Mouse (Mus musculus) forebrain, embryonic 13.5 days (tissue): Measurements from ENCODE around the gene Rnf144b. TPM values are rescaled to one million over a fixed set of nuclear protein-coding genes. Genes with fewer than 3 reads are reported as not detected.

Source experiments
- ATAC-seq: fragments of 200-750 bp; cut with Nextera tagmentation; 2 replicates; pipeline ENCODE4 v1.8.0; 2017
- H3K27ac ChIP-seq: fragments of 300-500 bp; sonication (generic); 2 replicates; pipeline ENCODE4 v1.5.1; 2015; ENCODE audit warnings: inconsistent platforms, mild to moderate bottlenecking, moderate library complexity
- H3K27me3 ChIP-seq: fragments of 300-500 bp; sonication (generic); 2 replicates; pipeline ENCODE4 v1.6.1; 2015; ENCODE audit warnings: mild to moderate bottlenecking, inconsistent platforms
- H3K36me3 ChIP-seq: fragments of 300-500 bp; sonication (generic); 2 replicates; pipeline ENCODE4 v1.6.1; 2015; ENCODE audit warnings: mild to moderate bottlenecking, inconsistent platforms; ENCODE audit not compliant: poor library complexity, severe bottlenecking
- H3K4me1 ChIP-seq: fragments of 300-500 bp; sonication (generic); 2 replicates; pipeline ENCODE4 v1.6.1; 2015; ENCODE audit warnings: inconsistent platforms
- H3K4me2 ChIP-seq: fragments of 300-500 bp; sonication (generic); 2 replicates; pipeline ENCODE4 v1.6.1; 2015; ENCODE audit warnings: inconsistent platforms, mild to moderate bottlenecking, moderate library complexity
- H3K4me3 ChIP-seq: fragments of 300-500 bp; sonication (generic); 2 replicates; pipeline ENCODE4 v1.5.1; 2015; ENCODE audit warnings: mild to moderate bottlenecking, inconsistent platforms
- H3K9ac ChIP-seq: fragments of 300-500 bp; sonication (generic); 2 replicates; pipeline ENCODE4 v1.6.1; 2015; ENCODE audit warnings: mild to moderate bottlenecking, inconsistent platforms
- H3K9me3 ChIP-seq: fragments of 300-500 bp; sonication (generic); replicated peaks from 2 replicates; pipeline ENCODE4 v1.6.1; 2016; ENCODE audit warnings: inconsistent platforms
- WGBS: fragments of 180-500 bp; shearing (Covaris S2); methylation state at CpG from one replicate; pipeline ENCODE4 v1.1.7; 2015; 5-methylcytosine and 5-hydroxymethylcytosine counted together
- polyA plus RNA-seq: library from polyadenylated mRNA; unstranded; fragments of >200 nt; fragmentation: Nextera tagmentation; extraction: Ambion mirVana; gene quantifications from 2 replicates; pipeline ENCODE4 v1.2.1, GENCODE M21; 2015

Rnf144b gene
- polyA plus RNA-seq: 0.19 and 0.33 TPM in 2 replicates

DNA sequence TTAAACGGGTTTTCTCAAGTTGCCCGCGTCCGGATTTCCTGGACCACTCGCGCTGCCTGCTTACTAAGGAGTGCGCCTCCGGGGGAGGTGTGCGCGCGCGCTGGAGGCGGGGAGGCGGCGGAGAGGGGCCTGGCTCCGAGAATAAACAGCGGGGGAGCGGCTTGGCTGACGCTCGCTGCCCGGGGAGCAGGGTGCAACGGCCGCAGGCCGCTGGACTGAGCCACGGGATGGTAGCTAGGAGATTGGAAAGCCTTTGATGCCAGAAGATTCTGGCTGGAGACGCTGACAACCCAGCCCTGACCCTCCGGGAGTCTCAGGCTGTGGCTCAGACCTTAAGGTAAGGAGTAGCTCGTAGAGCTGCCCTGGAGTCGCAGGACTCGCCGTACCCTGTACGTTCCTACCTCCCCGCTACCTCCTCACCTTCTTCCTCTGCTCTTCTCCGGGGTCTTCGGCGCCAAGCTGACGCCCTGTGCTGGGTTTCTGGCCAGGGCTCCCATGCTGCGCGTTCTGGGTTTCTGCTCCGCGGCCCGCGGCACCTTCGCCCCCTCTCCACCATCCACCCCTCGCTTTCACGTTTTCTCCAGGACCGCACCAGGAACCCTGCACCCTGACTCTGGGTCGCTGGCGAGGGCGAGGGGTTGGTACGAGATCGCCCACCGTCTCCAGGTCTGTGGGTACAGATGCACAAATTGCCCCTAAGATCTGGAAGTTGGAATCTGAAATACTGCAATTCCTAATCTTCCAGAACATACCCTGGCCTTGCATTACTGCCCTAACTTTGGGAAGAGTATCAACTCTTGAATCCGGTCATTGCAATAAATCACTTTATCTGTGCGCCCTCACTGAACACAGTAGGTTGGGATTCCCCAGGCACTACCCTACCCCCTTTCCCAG lies at the start of gene Rnf144b:
TSS of gene Rnf144b (plus strand) at position 120 of the 894 bp plus-strand sequence.
- peak within 1 kb of the TSS; percentile 59 for H3K4me3 ChIP-seq

GRCm38 (mm10) chr13:47076156-47076555 lies 46.3 kb upstream of the Rnf144b start:
- H3K9ac ChIP-seq: no peak overlapping the region
- H3K4me2 ChIP-seq: no peak overlapping the region
- WGBS: 89% methylated on average over 5 of the region's 5 CpGs
- no peaks in the 10 kb centered on the region for H3K9me3 ChIP-seq
- H3K4me1 ChIP-seq: no peaks in the 10 kb centered on the region
- ATAC-seq: no peak
- H3K36me3 ChIP-seq: peaks cover 94% of the 10 kb centered on the region
- H3K4me3 ChIP-seq: no peak overlapping the region
- no peaks in the 10 kb centered on the region for H3K27me3 ChIP-seq
- no peak overlapping the region for H3K27ac ChIP-seq

More for the DNA sequence above, at the start of gene Rnf144b:
- no peak within 1 kb of the TSS for H3K27ac ChIP-seq
- WGBS: 3% methylated on average over 53 of the region's 55 CpGs
- peak within 1 kb of the TSS; percentile 99 for H3K4me2 ChIP-seq
- 0 out of 2 replicates have a peak, but pooled peaks have one; percentile 43 for ATAC-seq
- peaks cover 19% of the 10 kb centered on the region for H3K4me1 ChIP-seq
- H3K9me3 ChIP-seq: no peaks in the 10 kb centered on the region
- peaks cover 33% of the 10 kb centered on the region for H3K27me3 ChIP-seq
- peak within 1 kb of the TSS; percentile 69 for H3K9ac ChIP-seq
- H3K36me3 ChIP-seq: no peaks in the 10 kb centered on the region

- Histone ChIP-seq H3K27me3 (no peaks in the 10 kb centered on the region), H3K4me1 (no peaks in the 10 kb centered on the region), H3K9ac (no peak overlapping the region), H3K36me3 (peaks cover 97% of the 10 kb centered on the region), H3K4me2 (no peak overlapping the region), H3K4me3 (no peak overlapping the region), H3K27ac (no peak overlapping the region), H3K9me3 (no peaks in the 10 kb centered on the region)
- ATAC-seq: no peak
These were observed 45.1 kb upstream of the Rnf144b start for GRCm38 (mm10) chr13:47077367-47077766.

GRCm38 (mm10) chr13:47078799-47079198 lies 43.7 kb upstream of the Rnf144b start:
- WGBS: 77% methylated on average over 5 of the region's 5 CpGs
- peaks cover 94% of the 10 kb centered on the region for H3K36me3 ChIP-seq

DNA sequence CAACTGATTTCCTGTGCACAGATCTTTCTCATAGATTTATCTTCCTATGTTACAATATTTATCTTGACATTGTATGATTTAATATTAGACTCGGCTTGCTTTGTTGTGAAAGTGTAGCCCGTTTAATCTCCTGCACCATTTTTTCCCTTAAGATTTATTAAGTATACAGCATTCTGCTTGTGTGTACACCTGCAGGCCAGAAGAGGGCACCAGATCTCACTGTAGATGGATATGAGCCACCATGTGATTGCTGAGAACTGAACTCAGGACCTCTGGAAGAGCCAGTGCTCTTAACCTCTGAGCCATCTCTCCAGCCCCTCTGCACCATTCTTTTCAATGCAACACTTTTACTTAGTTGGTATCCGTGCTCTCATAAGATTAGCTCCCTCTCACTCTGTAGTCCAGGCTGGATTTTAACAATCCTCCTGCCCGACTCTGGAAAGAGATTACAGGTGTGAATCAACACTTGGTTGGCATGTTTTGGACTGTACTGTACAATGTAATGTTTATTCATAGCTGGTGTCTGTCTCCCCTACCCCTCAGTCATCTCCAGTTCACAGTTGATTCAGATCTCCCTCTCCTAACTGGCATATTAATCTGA lies 41.5 kb upstream of the Rnf144b start:
- no peak for ATAC-seq
- WGBS: 88% methylated on average over 4 of the region's 4 CpGs
- peaks cover 83% of the 10 kb centered on the region for H3K36me3 ChIP-seq

More at GRCm38 (mm10) chr13:47078799-47079198, 43.7 kb upstream of the Rnf144b start:
- no peaks in the 10 kb centered on the region for H3K9me3 ChIP-seq
- no peak overlapping the region for H3K4me3 ChIP-seq
- no peak overlapping the region for H3K9ac ChIP-seq
- H3K27ac ChIP-seq: no peak overlapping the region
- H3K4me2 ChIP-seq: no peak overlapping the region
- H3K4me1 ChIP-seq: no peaks in the 10 kb centered on the region
- ATAC-seq: no peak
- no peaks in the 10 kb centered on the region for H3K27me3 ChIP-seq

DNA sequence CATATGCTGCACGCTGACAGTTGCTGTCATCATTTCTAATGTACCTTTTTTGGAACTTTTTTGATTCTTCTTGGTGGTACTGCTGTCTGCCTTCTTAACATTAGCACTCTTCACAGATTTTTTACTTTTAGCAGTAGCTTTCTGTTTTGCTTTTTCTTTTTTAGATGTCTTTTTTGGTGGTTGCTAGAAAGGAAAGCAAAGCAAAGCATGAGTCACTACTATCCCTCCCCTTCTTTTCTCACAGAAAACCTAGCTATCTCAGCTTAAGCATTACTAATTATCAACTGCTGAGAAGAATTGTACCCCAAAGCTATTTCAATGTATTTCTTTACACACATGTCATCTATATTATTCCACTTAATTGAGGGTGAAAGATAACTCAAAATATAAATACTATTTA lies 34.0 kb upstream of the Rnf144b start:
- H3K4me3 ChIP-seq: no peak overlapping the region
- no peak overlapping the region for H3K27ac ChIP-seq
- H3K4me1 ChIP-seq: no peaks in the 10 kb centered on the region
- ATAC-seq: no peak
- no peaks in the 10 kb centered on the region for H3K27me3 ChIP-seq
- no peaks in the 10 kb centered on the region for H3K9me3 ChIP-seq
- no peak overlapping the region for H3K4me2 ChIP-seq
- no peak overlapping the region for H3K9ac ChIP-seq
- 97% methylated on average over 1 of the region's 1 CpGs for WGBS
- peaks cover 58% of the 10 kb centered on the region for H3K36me3 ChIP-seq

More for the DNA sequence above, 41.5 kb upstream of the Rnf144b start:
- no peaks in the 10 kb centered on the region for H3K4me1 ChIP-seq
- H3K27ac ChIP-seq: no peak overlapping the region
- H3K4me2 ChIP-seq: no peak overlapping the region
- no peak overlapping the region for H3K4me3 ChIP-seq
- H3K9ac ChIP-seq: no peak overlapping the region
- H3K9me3 ChIP-seq: no peaks in the 10 kb centered on the region
- H3K27me3 ChIP-seq: no peaks in the 10 kb centered on the region

DNA sequence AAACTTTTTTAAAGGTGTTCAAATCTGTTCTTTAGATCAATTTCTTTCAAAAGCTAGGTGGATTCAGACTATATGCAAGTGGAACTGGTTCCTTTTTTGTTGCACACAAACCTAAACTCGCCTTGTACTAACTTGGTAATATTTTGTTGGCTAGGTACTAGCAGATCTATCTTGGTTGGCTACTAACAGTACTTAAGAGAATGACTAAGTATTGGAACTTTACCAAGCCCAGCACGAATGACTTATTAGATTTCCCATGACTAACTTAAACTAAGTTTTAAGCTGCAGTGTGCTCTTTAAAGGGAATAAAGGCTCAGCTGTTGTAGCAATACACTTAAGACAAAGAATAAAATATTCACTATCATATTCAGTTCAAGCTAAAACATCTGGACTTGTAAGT lies 33.2 kb upstream of the Rnf144b start:
- H3K36me3 ChIP-seq: peaks cover 64% of the 10 kb centered on the region

DNA sequence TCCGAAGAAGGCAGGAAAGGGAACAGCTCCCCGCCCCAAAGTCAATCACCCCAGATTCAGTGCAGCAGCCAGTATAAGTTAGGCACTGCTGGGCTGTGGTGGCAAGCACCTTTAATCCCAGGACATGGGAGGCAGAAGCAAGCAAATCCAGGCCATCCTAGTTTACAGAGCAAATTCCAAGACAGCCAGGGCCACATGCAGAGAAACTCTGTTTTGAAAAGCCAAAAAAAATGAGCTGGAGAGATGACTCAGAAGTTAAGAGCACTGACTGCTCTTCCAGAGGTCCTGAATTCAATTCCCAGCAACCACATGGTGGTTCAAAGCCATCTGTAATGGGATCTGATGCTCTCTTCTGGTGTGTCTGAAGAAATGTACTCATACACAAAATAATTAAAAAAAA lies 28.7 kb upstream of the Rnf144b start:
- Histone ChIP-seq H3K36me3 (peaks cover 71% of the 10 kb centered on the region), H3K4me2 (no peak overlapping the region), H3K4me1 (no peaks in the 10 kb centered on the region), H3K27ac (no peak overlapping the region), H3K9me3 (no peaks in the 10 kb centered on the region), H3K9ac (no peak overlapping the region), H3K27me3 (no peaks in the 10 kb centered on the region), H3K4me3 (no peak overlapping the region)
- no peak for ATAC-seq
- 92% methylated on average over 2 of the region's 2 CpGs for WGBS

More for the DNA sequence above, 33.2 kb upstream of the Rnf144b start:
- H3K27me3 ChIP-seq: no peaks in the 10 kb centered on the region
- H3K27ac ChIP-seq: no peak overlapping the region
- no peak overlapping the region for H3K4me3 ChIP-seq
- no peak overlapping the region for H3K9ac ChIP-seq
- no peak for ATAC-seq
- 87% methylated on average over 2 of the region's 2 CpGs for WGBS
- H3K9me3 ChIP-seq: no peaks in the 10 kb centered on the region
- H3K4me1 ChIP-seq: no peaks in the 10 kb centered on the region
- no peak overlapping the region for H3K4me2 ChIP-seq

DNA sequence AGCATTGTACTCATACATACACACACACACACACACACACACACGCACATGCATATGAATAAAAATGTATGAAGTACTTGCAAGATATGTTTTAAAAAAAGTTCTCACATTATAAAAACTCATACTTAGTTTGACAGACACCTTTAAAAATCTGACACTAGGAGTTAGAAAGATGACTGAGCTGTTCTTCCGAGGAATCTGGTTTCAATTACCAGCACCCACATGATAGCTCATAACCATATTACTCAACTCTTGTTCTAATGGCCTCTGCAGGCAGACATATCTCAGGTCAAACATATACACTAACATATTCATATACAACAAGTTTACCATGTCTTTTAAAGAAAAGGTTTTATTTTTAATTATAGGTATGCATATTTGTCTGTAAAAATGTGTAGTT lies 25.9 kb upstream of the Rnf144b start:
- Histone ChIP-seq H3K4me3 (no peak overlapping the region), H3K36me3 (peaks cover 73% of the 10 kb centered on the region), H3K9ac (no peak overlapping the region), H3K4me1 (no peaks in the 10 kb centered on the region), H3K4me2 (no peak overlapping the region), H3K27me3 (no peaks in the 10 kb centered on the region), H3K9me3 (no peaks in the 10 kb centered on the region), H3K27ac (no peak overlapping the region)
- whole genome bisulfite sequencing: 87% methylated on average over 2 of the region's 2 CpGs
- ATAC-seq: no peak

GRCm38 (mm10) chr13:47099265-47099664 lies 23.2 kb upstream of the Rnf144b start:
- 82% methylated on average over 7 of the region's 7 CpGs for WGBS
- Histone ChIP-seq H3K27ac (no peak overlapping the region), H3K36me3 (peaks cover 57% of the 10 kb centered on the region), H3K4me3 (no peak overlapping the region), H3K9ac (no peak overlapping the region), H3K27me3 (no peaks in the 10 kb centered on the region), H3K4me2 (no peak overlapping the region), H3K4me1 (peaks cover 15% of the 10 kb centered on the region), H3K9me3 (no peaks in the 10 kb centered on the region)
- no peak for ATAC-seq

DNA sequence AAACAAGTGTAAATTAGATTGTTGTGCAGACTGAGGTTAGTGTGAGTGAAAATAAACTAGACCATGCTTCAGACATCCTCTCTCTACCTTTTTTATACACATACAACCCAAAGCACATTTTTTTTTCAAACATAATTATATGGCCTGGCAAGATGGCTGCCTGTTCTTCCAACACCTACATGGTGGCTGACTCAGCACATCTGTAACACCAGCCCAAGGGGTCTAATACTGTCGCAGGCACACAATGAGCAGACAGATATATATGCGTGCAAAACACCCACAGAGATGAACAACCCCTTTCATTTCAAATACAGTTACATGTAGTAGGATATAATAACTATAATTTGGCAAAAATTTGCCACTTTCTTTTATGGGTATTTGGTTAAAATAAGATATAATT lies 21.9 kb upstream of the Rnf144b start:
- no peak overlapping the region for H3K4me3 ChIP-seq
- H3K9ac ChIP-seq: no peak overlapping the region
- ATAC-seq: no peak
- H3K4me2 ChIP-seq: no peak overlapping the region
- H3K9me3 ChIP-seq: no peaks in the 10 kb centered on the region
- peaks cover 21% of the 10 kb centered on the region for H3K4me1 ChIP-seq
- peaks cover 43% of the 10 kb centered on the region for H3K36me3 ChIP-seq
- H3K27me3 ChIP-seq: no peaks in the 10 kb centered on the region
- no peak overlapping the region for H3K27ac ChIP-seq
- WGBS: 87% methylated on average over 2 of the region's 2 CpGs

DNA sequence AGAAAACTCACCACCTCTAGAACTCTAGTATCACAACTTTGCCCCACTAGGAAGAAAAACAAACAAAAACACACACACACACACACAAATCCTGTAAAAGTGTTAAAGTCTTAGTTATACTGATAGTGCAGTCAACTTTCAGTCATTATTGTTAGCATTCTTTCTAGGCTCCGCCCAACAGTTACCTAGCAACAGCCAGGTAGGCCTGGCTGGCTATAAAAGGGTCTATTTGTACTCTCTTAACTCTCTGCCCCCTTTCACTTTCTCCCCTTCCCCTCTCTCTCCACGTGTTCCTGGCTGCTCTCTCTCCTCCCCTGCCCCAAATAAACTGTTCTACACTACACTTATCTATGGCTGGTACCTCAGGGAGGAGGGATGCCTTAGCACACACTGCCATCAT lies 18.3 kb upstream of the Rnf144b start:
- H3K36me3 ChIP-seq: peaks cover 17% of the 10 kb centered on the region
- peak overlapping the region; percentile 98 for H3K4me3 ChIP-seq
- no peaks in the 10 kb centered on the region for H3K9me3 ChIP-seq
- H3K9ac ChIP-seq: peak overlapping the region; percentile 98
- H3K4me2 ChIP-seq: peak overlapping the region; percentile 77
- ATAC-seq: no peak
- WGBS: 11% methylated on average over 2 of the region's 2 CpGs
- H3K4me1 ChIP-seq: peaks cover 29% of the 10 kb centered on the region
- H3K27me3 ChIP-seq: no peaks in the 10 kb centered on the region
- H3K27ac ChIP-seq: no peak overlapping the region
